Mouse (Mus musculus) olfactory bulb, adult 2 months (tissue): ENCODE measurements around the gene Med25. TPM values are rescaled to one million over a fixed set of nuclear protein-coding genes. Genes with fewer than 3 reads are reported as not detected.

Experiments used
- H3K27ac ChIP-seq: fragments of 200-500 bp; 2 replicates; pipeline ENCODE4 v1.5.1; 2012; ENCODE audit warnings: low read depth, low read length; ENCODE audit not compliant: insufficient read depth
- H3K4me1 ChIP-seq: fragments of 200-500 bp; 2 replicates; pipeline ENCODE4 v1.6.1; 2012; ENCODE audit warnings: low read length; ENCODE audit not compliant: control insufficient read depth, insufficient read depth
- H3K4me3 ChIP-seq: fragments of 200-500 bp; 2 replicates; pipeline ENCODE4 v1.5.1; 2012; ENCODE audit warnings: mild to moderate bottlenecking, low read depth, low read length, moderate library complexity; ENCODE audit not compliant: insufficient read depth
- CTCF ChIP-seq: fragments of 200-500 bp; IDR thresholded peaks from 2 replicates; pipeline ENCODE4 v1.5.1; 2012; ENCODE audit warnings: low read depth, mild to moderate bottlenecking, low read length, moderate library complexity; ENCODE audit not compliant: insufficient read depth
- POLR2A ChIP-seq: fragments of 200-500 bp; IDR thresholded peaks from 2 replicates; pipeline ENCODE4 v1.6.1; 2012; ENCODE audit warnings: mild to moderate bottlenecking, low read depth, low read length, moderate library complexity; ENCODE audit not compliant: insufficient read depth
- WGBS: fragments of 180-500 bp; shearing (Covaris S2); methylation state at CpG from one replicate; pipeline ENCODE4 v1.1.7; 2018; 5-methylcytosine and 5-hydroxymethylcytosine counted together
- polyA plus RNA-seq: library from polyadenylated mRNA; stranded (reverse); fragments of >200 nt; gene quantifications from 2 replicates; pipeline ENCODE4 v1.2.4, GENCODE M21; 2012; ENCODE audit warnings: low replicate concordance; ENCODE audit not compliant: missing spikeins, insufficient read depth, insufficient read length

Med25 gene
- polyA plus RNA-seq, 1 experiment: not detected

- Histone ChIP-seq H3K4me1 (peaks cover 15% of the 10 kb centered on the region; the same call in 1 of the 2 replicates), H3K4me3 (no peak overlapping the region), H3K27ac (no peak overlapping the region)
- TF ChIP-seq CTCF: no peak
- no peak for TF ChIP-seq POLR2A
- 96% methylated on average over 1 of the region's 1 CpGs for WGBS
Measured at GRCm38 (mm10) chr7:44835373-44836015, 57.0 kb downstream of the Med25 start.

GRCm38 (mm10) chr7:44832763-44833162, 59.7 kb downstream of the Med25 start:
- 65% methylated on average over 4 of the region's 4 CpGs for WGBS
- Histone ChIP-seq H3K4me1 (no peaks in the 10 kb centered on the region), H3K4me3 (no peak overlapping the region), H3K27ac (no peak overlapping the region)
- TF ChIP-seq CTCF (no peak), POLR2A (no peak)

- no peaks in the 10 kb centered on the region for H3K4me1 ChIP-seq
- 81% methylated on average over 5 of the region's 5 CpGs for WGBS
- no peak overlapping the region for H3K27ac ChIP-seq
- TF ChIP-seq CTCF (no peak), POLR2A (no peak)
- H3K4me3 ChIP-seq: no peak overlapping the region
Measured at GRCm38 (mm10) chr7:44828706-44829105, 63.8 kb downstream of the Med25 start.

- no peak for TF ChIP-seq POLR2A
- no peak for TF ChIP-seq CTCF
- no peak overlapping the region for H3K27ac ChIP-seq
- H3K4me1 ChIP-seq: 0 out of 2 replicates have a peak, but pooled peaks cover under 1% of the 10 kb centered on the region
- H3K4me3 ChIP-seq: no peak overlapping the region
- 81% methylated on average over 3 of the region's 3 CpGs for WGBS
Measured at GRCm38 (mm10) chr7:44826771-44827170, 65.7 kb downstream of the Med25 start.

Other genes starting within 250 kb of the Med25 start
- not detected in 2 replicates for gene Myh14, start 221.9 kb downstream of the Med25 start, polyA plus RNA-seq
- gene Izumo2, start 184.0 kb downstream of the Med25 start, polyA plus RNA-seq: not detected in 2 replicates
- not detected in 2 replicates for gene Vrk3, start 144.3 kb downstream of the Med25 start, polyA plus RNA-seq
- not detected in 2 replicates for gene Zfp473, start 141.7 kb downstream of the Med25 start, polyA plus RNA-seq
- not detected in 2 replicates for gene Nup62, start 76.6 kb downstream of the Med25 start, polyA plus RNA-seq
- gene Il4i1, start 76.3 kb downstream of the Med25 start, polyA plus RNA-seq: not detected in 2 replicates
- not detected in 2 replicates for gene Atf5, start 76.1 kb downstream of the Med25 start, polyA plus RNA-seq
- gene Akt1s1, start 43.7 kb downstream of the Med25 start, polyA plus RNA-seq: not detected in 2 replicates
- not detected in 2 replicates for gene Tbc1d17, start 43.6 kb downstream of the Med25 start, polyA plus RNA-seq
- gene Pnkp, start 35.6 kb downstream of the Med25 start, polyA plus RNA-seq: not detected in 2 replicates
- gene Ptov1, start 22.9 kb downstream of the Med25 start, polyA plus RNA-seq: not detected in 2 replicates
- not detected in 2 replicates for gene Fuz, start 3.4 kb upstream of the Med25 start, polyA plus RNA-seq
- gene Ap2a1, start 36.8 kb upstream of the Med25 start, polyA plus RNA-seq: not detected in 2 replicates
- not detected in 2 replicates for gene Tsks, start 50.5 kb upstream of the Med25 start, polyA plus RNA-seq
- not detected in 2 replicates for gene Cpt1c, start 82.1 kb upstream of the Med25 start, polyA plus RNA-seq
- gene Prmt1, start 93.9 kb upstream of the Med25 start, polyA plus RNA-seq: not detected in 2 replicates
- not detected in 2 replicates for gene Irf3, start 104.9 kb upstream of the Med25 start, polyA plus RNA-seq
- not detected in 2 replicates for gene Bcl2l12, start 106.0 kb upstream of the Med25 start, polyA plus RNA-seq
- gene Scaf1, start 123.7 kb upstream of the Med25 start, polyA plus RNA-seq: not detected in 2 replicates
- not detected in 2 replicates for gene Rras, start 125.2 kb upstream of the Med25 start, polyA plus RNA-seq
- gene Prr12, start 160.2 kb upstream of the Med25 start, polyA plus RNA-seq: not detected in 2 replicates
- not detected in 2 replicates for gene Nosip, start 169.7 kb upstream of the Med25 start, polyA plus RNA-seq
- gene Prrg2, start 170.0 kb upstream of the Med25 start, polyA plus RNA-seq: not detected in 2 replicates
- gene Rcn3, start 199.5 kb upstream of the Med25 start, polyA plus RNA-seq: not detected in 2 replicates
- gene Fcgrt, start 211.1 kb upstream of the Med25 start, polyA plus RNA-seq: not detected in 2 replicates
- gene Rps11, start 231.7 kb upstream of the Med25 start, polyA plus RNA-seq: 657 TPM in 1 of 2 replicates, not detected in the other
- gene Rpl13a, start 236.0 kb upstream of the Med25 start, polyA plus RNA-seq: 1,205 and 1,268 TPM in 2 replicates
- not detected in 2 replicates for gene Gm45713, start 243.5 kb upstream of the Med25 start, polyA plus RNA-seq
- not detected in 2 replicates for gene Flt3l, start 243.7 kb upstream of the Med25 start, polyA plus RNA-seq